Mouse (Mus musculus) limb, embryonic 15.5 days (tissue): ENCODE measurements around the gene Pold2. TPM values are rescaled to one million over a fixed set of nuclear protein-coding genes. Genes with fewer than 3 reads are reported as not detected.
"Not testable (repeated sequence)": the region's sequence is repeated elsewhere in the genome, so short reads cannot be mapped to it uniquely, and the experiment has no call there.

ENCODE experiments used
- ATAC-seq: fragments of 200-750 bp; cut with Nextera tagmentation; 2 replicates; pipeline ENCODE4 v1.8.0; 2017; ENCODE audit warnings: low read depth, moderate TSS enrichment; ENCODE audit not compliant: insufficient number of reproducible peaks, low FRiP score, low TSS enrichment
- H3K27ac ChIP-seq: fragments of 300-500 bp; sonication (generic); 2 replicates; pipeline ENCODE4 v1.5.1; 2015; ENCODE audit warnings: moderate library complexity, mild to moderate bottlenecking, inconsistent platforms
- H3K27me3 ChIP-seq: fragments of 300-500 bp; sonication (generic); 2 replicates; pipeline ENCODE4 v1.6.1; 2015; ENCODE audit warnings: inconsistent platforms
- H3K36me3 ChIP-seq: fragments of 300-500 bp; sonication (generic); 2 replicates; pipeline ENCODE4 v1.6.1; 2015; ENCODE audit warnings: inconsistent platforms
- H3K4me1 ChIP-seq: fragments of 300-500 bp; sonication (generic); 2 replicates; pipeline ENCODE4 v1.6.1; 2015; ENCODE audit warnings: inconsistent platforms
- H3K4me2 ChIP-seq: fragments of 300-500 bp; sonication (generic); 2 replicates; pipeline ENCODE4 v1.6.1; 2015; ENCODE audit warnings: mild to moderate bottlenecking, inconsistent platforms
- H3K4me3 ChIP-seq: fragments of 300-500 bp; sonication (generic); 2 replicates; pipeline ENCODE4 v1.5.1; 2015; ENCODE audit warnings: mild to moderate bottlenecking, inconsistent platforms
- H3K9ac ChIP-seq: fragments of 300-500 bp; sonication (generic); 2 replicates; pipeline ENCODE4 v1.6.1; 2015; ENCODE audit warnings: inconsistent platforms
- H3K9me3 ChIP-seq: fragments of 300-500 bp; sonication (generic); 2 replicates; pipeline ENCODE4 v1.6.1; 2016; ENCODE audit warnings: inconsistent platforms
- WGBS: fragments of 180-500 bp; shearing (Covaris S2); methylation state at CpG from one replicate; pipeline ENCODE4 v1.1.7; 2015; 5-methylcytosine and 5-hydroxymethylcytosine counted together
- polyA plus RNA-seq: library from polyadenylated mRNA; unstranded; fragments of >200 nt; fragmentation: Nextera tagmentation; extraction: Ambion mirVana; gene quantifications from 2 replicates; pipeline ENCODE4 v1.2.1, GENCODE M21; 2015

Pold2 gene
- polyA plus RNA-seq, 1 experiment from 2014 or later, result 118 TPM

GRCm38 (mm10) chr11:5897230-5897629 is 19.1 kb upstream of the Pold2 start:
- Histone ChIP-seq H3K4me2 (no peak overlapping the region), H3K4me3 (no peak overlapping the region), H3K27ac (no peak overlapping the region), H3K27me3 (peaks cover 8% of the 10 kb centered on the region; the same call in 1 of the 2 replicates), H3K36me3 (no peaks in the 10 kb centered on the region), H3K4me1 (peaks cover 37% of the 10 kb centered on the region), H3K9ac (no peak overlapping the region), H3K9me3 (no peaks in the 10 kb centered on the region)
- no peak for ATAC-seq
- WGBS, result 20% methylated on average over 16 of the region's 16 CpGs

GRCm38 (mm10) chr11:5893807-5894206 is 15.7 kb upstream of the Pold2 start:
- Histone ChIP-seq H3K4me3 (no peak overlapping the region), H3K4me1 (peaks cover 41% of the 10 kb centered on the region), H3K27me3 (peaks cover 8% of the 10 kb centered on the region; the same call in 1 of the 2 replicates), H3K4me2 (no peak overlapping the region), H3K9ac (no peak overlapping the region), H3K36me3 (no peaks in the 10 kb centered on the region), H3K9me3 (no peaks in the 10 kb centered on the region), H3K27ac (no peak overlapping the region)
- ATAC-seq, result no peak
- WGBS, result 68% methylated on average over 6 of the region's 6 CpGs

- H3K36me3 ChIP-seq, result no peaks in the 10 kb centered on the region
- peaks cover 5% of the 10 kb centered on the region; the same call in 1 of the 2 replicates for H3K27me3 ChIP-seq
- 40% methylated on average over 4 of the region's 4 CpGs for WGBS
- no peaks in the 10 kb centered on the region for H3K9me3 ChIP-seq
- no peak overlapping the region for H3K27ac ChIP-seq
- H3K9ac ChIP-seq, result no peak overlapping the region
- H3K4me2 ChIP-seq, result no peak overlapping the region
- H3K4me1 ChIP-seq, result peaks cover 39% of the 10 kb centered on the region
- H3K4me3 ChIP-seq, result no peak overlapping the region
- ATAC-seq, result no peak
These were observed 14.8 kb upstream of the Pold2 start for GRCm38 (mm10) chr11:5892810-5893368.

- Histone ChIP-seq H3K27ac (no peak overlapping the region), H3K27me3 (no peaks in the 10 kb centered on the region), H3K9ac (no peak overlapping the region), H3K4me3 (no peak overlapping the region), H3K9me3 (no peaks in the 10 kb centered on the region), H3K4me2 (no peak overlapping the region), H3K4me1 (peaks cover 32% of the 10 kb centered on the region), H3K36me3 (no peaks in the 10 kb centered on the region)
- peak; percentile 36; the same call in 1 of the 2 replicates for ATAC-seq
- 38% methylated on average over 8 of the region's 8 CpGs for WGBS
These were observed 14.1 kb upstream of the Pold2 start for GRCm38 (mm10) chr11:5892151-5892591.

GRCm38 (mm10) chr11:5888563-5888962 is 10.5 kb upstream of the Pold2 start:
- peaks cover 45% of the 10 kb centered on the region for H3K4me1 ChIP-seq
- H3K9me3 ChIP-seq, H3K4me3 ChIP-seq, ATAC-seq, H3K4me2 ChIP-seq, H3K36me3 ChIP-seq, H3K9ac ChIP-seq, H3K27ac ChIP-seq, H3K27me3 ChIP-seq: not testable (repeated sequence)
- 42% methylated on average over 5 of the region's 5 CpGs for WGBS

- Histone ChIP-seq H3K4me3 (no peak overlapping the region), H3K4me1 (peaks cover 41% of the 10 kb centered on the region), H3K4me2 (no peak overlapping the region), H3K27ac (no peak overlapping the region), H3K9me3 (no peaks in the 10 kb centered on the region), H3K9ac (no peak overlapping the region), H3K27me3 (no peaks in the 10 kb centered on the region), H3K36me3 (no peaks in the 10 kb centered on the region)
- 56% methylated on average over 5 of the region's 5 CpGs for WGBS
- ATAC-seq, result no peak
These were observed 9.2 kb upstream of the Pold2 start for GRCm38 (mm10) chr11:5887250-5887649.

- WGBS, result 18% methylated on average over 9 of the region's 9 CpGs
- Histone ChIP-seq H3K27me3 (no peaks in the 10 kb centered on the region), H3K4me1 (peaks cover 35% of the 10 kb centered on the region), H3K9me3 (no peaks in the 10 kb centered on the region), H3K4me2 (no peak overlapping the region), H3K36me3 (no peaks in the 10 kb centered on the region), H3K9ac (no peak overlapping the region), H3K4me3 (no peak overlapping the region), H3K27ac (peak overlapping the region; percentile 48)
- no peak for ATAC-seq
These were observed 8.1 kb upstream of the Pold2 start for GRCm38 (mm10) chr11:5886187-5886586.

GRCm38 (mm10) chr11:5882518-5882917 is 4.4 kb upstream of the Pold2 start:
- 67% methylated on average over 8 of the region's 8 CpGs for WGBS
- Histone ChIP-seq H3K4me2 (no peak overlapping the region), H3K9ac (no peak overlapping the region), H3K27ac (no peak overlapping the region), H3K9me3 (no peaks in the 10 kb centered on the region), H3K4me1 (peaks cover 21% of the 10 kb centered on the region), H3K27me3 (no peaks in the 10 kb centered on the region), H3K36me3 (no peaks in the 10 kb centered on the region), H3K4me3 (no peak overlapping the region)
- no peak for ATAC-seq

GRCm38 (mm10) chr11:5879905-5880304 is 1.8 kb upstream of the Pold2 start:
- WGBS, result 59% methylated on average over 5 of the region's 5 CpGs
- Histone ChIP-seq H3K9me3 (no peaks in the 10 kb centered on the region), H3K27me3 (no peaks in the 10 kb centered on the region), H3K4me3 (no peak overlapping the region), H3K27ac (no peak overlapping the region), H3K36me3 (peaks cover 15% of the 10 kb centered on the region), H3K9ac (no peak overlapping the region), H3K4me1 (peaks cover 24% of the 10 kb centered on the region), H3K4me2 (no peak overlapping the region)
- ATAC-seq, result no peak

- no peaks in the 10 kb centered on the region for H3K9me3 ChIP-seq
- H3K4me2 ChIP-seq, result peak overlapping the region; percentile 63
- peaks cover 27% of the 10 kb centered on the region for H3K36me3 ChIP-seq
- peak overlapping the region; percentile 89 for H3K27ac ChIP-seq
- H3K9ac ChIP-seq, result peak overlapping the region; percentile 47; the same call in 1 of the 2 replicates
- peaks cover 24% of the 10 kb centered on the region for H3K4me1 ChIP-seq
- H3K4me3 ChIP-seq, result peak overlapping the region; percentile 75
- no peaks in the 10 kb centered on the region for H3K27me3 ChIP-seq
- ATAC-seq, result no peak
- 45% methylated on average over 8 of the region's 8 CpGs for WGBS
These were observed 569 bp upstream of the Pold2 start for GRCm38 (mm10) chr11:5878661-5879060.

GRCm38 (mm10) chr11:5877421-5877820 is 671 bp downstream of the Pold2 start:
- peak overlapping the region; percentile 79; the same call in 1 of the 2 replicates for H3K27ac ChIP-seq
- H3K4me1 ChIP-seq, result peaks cover 21% of the 10 kb centered on the region
- peak overlapping the region; percentile 75 for H3K4me3 ChIP-seq
- peak overlapping the region; percentile 64 for H3K9ac ChIP-seq
- H3K36me3 ChIP-seq, result peaks cover 39% of the 10 kb centered on the region
- H3K27me3 ChIP-seq, result no peaks in the 10 kb centered on the region
- H3K9me3 ChIP-seq, result no peaks in the 10 kb centered on the region
- 5% methylated on average over 5 of the region's 5 CpGs for WGBS
- H3K4me2 ChIP-seq, result peak overlapping the region; percentile 63
- no peak for ATAC-seq

- whole genome bisulfite sequencing, result 96% methylated on average over 9 of the region's 9 CpGs
- H3K36me3 ChIP-seq, result peaks cover 80% of the 10 kb centered on the region
- no peak overlapping the region for H3K4me2 ChIP-seq
- no peaks in the 10 kb centered on the region for H3K27me3 ChIP-seq
- H3K4me3 ChIP-seq, result no peak overlapping the region
- no peak overlapping the region for H3K9ac ChIP-seq
- no peak overlapping the region for H3K27ac ChIP-seq
- H3K4me1 ChIP-seq, result peaks cover 21% of the 10 kb centered on the region
- no peaks in the 10 kb centered on the region for H3K9me3 ChIP-seq
- ATAC-seq, result no peak
These were observed 4.9 kb downstream of the Pold2 start for GRCm38 (mm10) chr11:5873192-5873591.

- H3K4me3 ChIP-seq, result no peak overlapping the region
- ATAC-seq, result no peak
- 91% methylated on average over 11 of the region's 11 CpGs for WGBS
- H3K4me1 ChIP-seq, result peaks cover 21% of the 10 kb centered on the region
- H3K36me3 ChIP-seq, result peaks cover 85% of the 10 kb centered on the region
- H3K27ac ChIP-seq, result no peak overlapping the region
- no peaks in the 10 kb centered on the region for H3K27me3 ChIP-seq
- no peaks in the 10 kb centered on the region for H3K9me3 ChIP-seq
- no peak overlapping the region for H3K4me2 ChIP-seq
- no peak overlapping the region for H3K9ac ChIP-seq
These were observed 5.4 kb downstream of the Pold2 start for GRCm38 (mm10) chr11:5872707-5873106.
